Mouse (Mus musculus): ENCODE data around the gene 4930535I16Rik.
A peak's percentile ranks its signal among the peaks of the same experiment; 100 is the strongest.

The 4930535I16Rik gene

DNA sequence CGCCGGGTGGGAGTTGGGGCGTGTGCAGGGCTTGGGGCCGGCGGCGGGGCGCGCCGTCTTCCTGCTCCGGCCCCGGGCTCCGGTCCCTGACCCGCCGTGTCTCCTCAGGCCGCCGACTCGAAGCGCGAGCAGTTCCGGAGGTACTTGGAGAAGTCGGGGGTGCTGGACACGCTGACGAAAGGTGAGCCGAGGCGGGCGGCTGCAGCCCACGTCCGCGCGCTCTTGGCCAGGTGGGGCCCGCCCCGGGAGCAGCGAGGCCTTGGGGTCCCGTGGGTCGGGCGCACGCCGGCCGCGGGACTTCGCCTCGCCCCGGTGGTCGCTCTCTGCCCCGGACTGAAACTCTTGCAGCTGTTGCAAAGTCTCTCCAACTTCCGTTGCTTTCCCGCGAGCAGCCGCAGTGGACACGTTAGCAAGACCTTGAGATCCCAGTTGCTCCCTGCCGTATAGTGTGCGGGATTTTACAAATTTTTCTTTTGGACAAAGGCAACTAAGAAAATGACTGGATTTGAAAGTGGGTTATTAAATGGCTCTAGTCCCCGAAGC is 12.6 kb downstream of the 4930535I16Rik start:
- DNase-seq (ENCODE audit: low spot score in 2 of 2), result no peak

DNA sequence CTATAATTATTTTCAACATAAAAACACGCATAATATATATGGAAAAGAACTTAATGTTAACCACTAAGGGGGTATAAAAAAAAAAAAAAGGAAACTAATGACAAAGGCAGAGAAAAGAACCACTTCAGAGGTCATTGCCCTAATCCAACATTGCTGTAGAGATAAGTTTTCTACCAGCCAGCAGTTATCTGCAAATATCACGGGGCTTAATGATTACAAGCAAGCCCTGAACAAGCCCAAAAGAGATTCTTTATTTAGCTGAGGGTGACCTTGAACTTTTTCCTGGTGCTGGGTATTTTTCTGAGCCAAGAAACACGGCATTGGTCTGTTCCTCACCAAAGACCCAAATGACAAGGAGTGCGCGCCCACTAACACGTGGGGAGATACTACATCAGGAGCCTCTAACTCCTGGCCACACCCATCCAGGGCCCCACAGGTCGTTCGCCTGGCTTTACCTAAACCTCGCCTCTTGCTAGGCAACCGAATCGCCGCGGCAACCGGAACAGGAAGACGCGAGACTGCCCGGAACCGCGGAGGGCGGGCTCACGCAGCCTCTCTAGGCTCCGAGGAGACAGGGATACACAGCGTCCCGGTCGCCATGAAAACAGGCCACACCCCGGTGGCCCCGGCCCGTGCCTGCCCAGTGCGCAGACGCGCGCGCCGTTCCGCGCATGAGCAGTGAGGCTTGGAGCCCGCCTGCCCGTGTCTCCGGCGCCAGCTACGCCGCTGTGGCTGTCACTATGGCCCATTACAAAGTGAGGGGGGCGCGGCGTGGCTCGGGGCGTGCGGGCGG is 13.3 kb downstream of the 4930535I16Rik start, which contains the start of gene Mycbp:
Gene Mycbp, plus strand, starts transcription at position 500 of the 793 bp plus-strand sequence.
- peak; percentile 96 to 99 for DNase-seq (ENCODE audit: low spot score in 2 of 2)

DNA sequence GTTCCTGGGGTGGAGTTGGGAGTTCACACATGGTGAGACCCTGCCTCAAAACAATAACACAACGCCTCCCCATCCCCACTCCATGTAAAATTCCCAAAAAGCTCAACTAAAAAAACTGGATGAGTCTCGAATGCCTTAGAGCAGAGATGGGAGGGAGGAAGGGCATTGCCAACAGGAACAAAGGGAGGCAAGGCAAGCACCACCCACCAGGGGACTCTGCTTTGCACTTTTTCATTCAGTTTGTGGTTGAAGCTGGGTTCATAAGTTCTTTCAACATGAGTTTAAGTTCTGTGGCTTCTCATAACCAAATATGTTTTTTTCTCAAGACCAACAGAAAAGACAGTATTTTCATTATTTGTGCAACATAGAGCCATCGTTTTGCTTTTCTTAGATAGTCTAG is 14.4 kb downstream of the 4930535I16Rik start:
- DNase-seq (ENCODE audit: low spot score in 2 of 2), result no peak

DNA sequence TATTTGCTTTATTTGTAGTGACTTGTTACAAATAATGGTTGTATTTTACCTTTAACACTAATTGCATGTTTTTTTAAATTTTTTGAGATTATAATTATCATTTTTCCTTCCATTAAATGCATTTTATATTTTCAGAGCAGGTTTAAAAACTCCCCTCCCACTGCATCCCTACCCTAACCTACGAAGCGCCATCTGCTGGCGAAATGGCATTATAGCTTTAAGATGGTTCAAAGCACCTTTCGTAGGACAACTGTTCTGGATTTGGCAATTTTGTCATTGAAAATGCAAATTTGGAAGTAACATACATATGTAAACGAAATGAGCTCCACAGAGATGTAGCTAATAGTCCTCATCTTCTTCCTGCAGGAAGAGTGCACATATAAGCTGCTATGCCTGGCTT is 19.1 kb downstream of the 4930535I16Rik start:
- DNase-seq (ENCODE audit: low spot score in 2 of 2), result peak in 1 of 2 experiments; percentile 40

DNA sequence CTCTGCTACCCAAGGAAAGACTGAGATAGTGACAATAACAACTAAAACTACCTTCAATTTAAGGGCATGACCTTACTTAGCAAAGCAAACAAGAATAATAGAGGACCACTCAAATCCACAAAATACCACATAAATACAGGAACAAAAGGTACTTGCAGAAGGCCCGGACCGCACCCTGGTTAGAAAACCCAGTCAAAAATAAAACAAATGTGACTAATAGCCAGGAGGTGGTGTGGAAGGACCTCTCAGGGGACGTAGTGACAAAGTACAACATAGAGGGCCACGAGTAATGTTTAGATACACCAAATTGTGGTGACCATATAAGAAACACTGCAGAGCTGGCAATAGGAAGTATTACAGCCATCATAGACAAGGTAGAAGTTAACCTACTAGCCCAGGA is 23.5 kb downstream of the 4930535I16Rik start:
- no peak for DNase-seq (ENCODE audit: low spot score in 2 of 2)

DNA sequence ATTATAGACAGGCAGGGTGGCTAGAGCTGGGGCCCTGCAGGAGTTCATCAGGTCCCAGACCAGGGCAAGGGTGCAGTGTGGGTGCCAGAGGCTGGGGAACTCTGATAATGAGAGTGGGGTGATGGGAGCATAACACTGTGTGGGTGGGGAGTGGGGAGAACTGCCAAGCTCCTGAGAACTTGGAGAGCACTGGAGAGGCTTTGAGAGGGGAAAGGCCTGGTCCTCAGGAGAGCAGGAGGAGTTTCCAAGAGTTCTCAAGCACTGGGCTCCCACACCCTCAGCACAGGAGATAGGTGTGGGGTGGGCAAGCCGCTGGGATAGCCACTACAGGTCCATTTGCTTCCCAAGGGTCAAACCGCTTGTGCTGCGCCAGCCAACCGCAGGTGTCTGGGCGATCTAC is 24.1 kb downstream of the 4930535I16Rik start:
- DNase-seq (ENCODE audit: low spot score in 2 of 2), result no peak
